Mouse (Mus musculus): ENCODE results near the gene Glo1.
A peak's percentile ranks its signal among the peaks of the same experiment; 100 is the strongest.
"Not testable (repeated sequence)": the region's sequence is repeated elsewhere in the genome, so short reads cannot be mapped to it uniquely, and the experiment has no call there.

Glo1 gene

DNA sequence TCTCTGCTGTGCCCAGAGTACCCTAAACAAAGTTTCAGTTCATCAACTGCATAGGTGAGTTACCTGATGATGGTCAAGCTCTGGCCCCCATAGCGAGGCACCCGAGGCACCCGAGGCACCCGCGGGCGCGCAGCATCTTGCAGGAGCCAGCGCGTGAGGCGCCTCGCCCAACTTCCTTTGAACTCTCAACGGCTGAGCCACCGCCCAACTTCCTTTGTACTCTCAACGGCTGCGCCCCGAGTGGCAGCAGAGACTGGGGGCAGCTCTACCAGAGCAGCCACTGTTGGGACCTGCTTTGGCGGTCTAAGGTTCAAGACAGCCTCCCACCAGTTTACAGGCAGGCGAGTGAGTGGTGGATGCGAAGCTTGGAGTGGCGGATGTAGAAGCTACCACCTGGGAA lies at the start of gene Glo1:
Glo1 (minus strand) TSS at position 153 of the 400 bp plus-strand sequence.
- not testable (repeated sequence) for DNase-seq (ENCODE audit: low spot score in 2 of 2)

DNA sequence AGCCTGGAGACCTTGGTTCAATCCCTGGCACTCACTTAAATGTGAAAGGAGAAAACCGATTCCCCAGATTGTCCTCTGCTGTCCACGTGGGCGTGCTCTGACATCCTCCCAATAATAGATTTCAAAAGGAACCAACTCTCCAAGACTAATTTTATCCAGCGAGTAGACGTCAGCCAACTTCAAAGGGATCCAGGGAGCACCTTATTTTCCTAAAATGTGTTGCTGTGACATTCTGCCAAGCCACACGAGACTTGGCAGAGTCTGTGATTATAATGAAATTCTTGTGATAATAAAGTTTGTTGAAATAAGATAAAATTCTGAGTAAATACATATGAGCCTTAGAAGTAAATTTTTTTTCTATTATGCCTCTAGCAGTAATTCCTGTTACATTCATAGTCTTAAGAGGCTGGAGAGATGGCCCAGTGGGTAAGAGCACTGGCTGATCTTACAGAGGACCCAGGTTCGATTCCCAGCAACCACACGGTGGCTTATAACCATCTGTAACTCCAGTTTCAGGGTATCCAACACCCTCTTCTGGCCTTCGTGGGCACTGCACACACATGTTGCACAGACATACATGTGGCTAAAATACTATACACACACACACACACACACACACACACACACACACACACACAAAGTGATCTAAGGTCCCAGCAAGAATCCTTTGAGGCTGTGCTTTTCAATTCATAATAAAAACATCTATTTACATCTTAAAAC lies 48.5 kb upstream of the Glo1 start:
- DNase-seq (ENCODE audit: low spot score in 2 of 2): no peak

DNA sequence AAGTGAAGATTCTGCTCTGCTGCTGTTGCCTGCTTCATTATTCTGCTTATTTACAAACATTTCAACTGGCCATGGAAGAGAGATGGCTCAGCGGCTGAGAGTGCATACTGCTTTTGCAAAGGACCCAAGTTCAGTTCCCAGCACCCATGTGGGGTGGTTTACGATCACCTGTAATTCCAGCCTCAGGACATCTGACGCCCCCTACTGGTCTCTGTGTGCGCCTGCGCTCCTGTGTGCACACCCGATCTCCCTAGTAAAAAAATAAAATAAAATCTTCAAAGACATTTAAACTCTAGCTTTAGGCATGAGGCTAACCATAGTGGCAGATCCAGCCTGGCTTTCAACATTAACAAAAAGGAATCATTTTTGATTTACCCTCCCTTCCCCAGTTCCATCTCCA lies 46.4 kb upstream of the Glo1 start:
- no peak for DNase-seq (ENCODE audit: low spot score in 2 of 2)

DNA sequence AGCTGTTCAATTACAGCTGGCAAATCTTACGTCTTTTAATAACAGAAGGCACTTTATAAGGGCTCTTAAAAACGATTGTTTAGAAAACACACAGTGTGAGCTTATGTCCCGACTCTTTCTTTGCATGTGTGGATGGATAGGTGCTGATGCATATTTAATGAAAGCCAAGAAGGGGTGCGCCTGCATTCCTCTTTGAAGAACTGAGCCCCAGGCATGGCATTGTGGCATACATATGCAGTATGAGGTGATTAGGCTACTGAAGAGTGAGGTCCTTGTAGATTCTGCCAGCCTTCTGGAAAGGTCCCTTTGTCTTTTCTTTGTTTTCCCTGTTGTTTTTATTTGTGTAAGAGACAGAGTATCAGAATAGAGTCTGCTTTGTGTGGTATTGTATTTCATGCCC lies 45.9 kb upstream of the Glo1 start:
- DNase-seq (ENCODE audit: low spot score in 2 of 2): no peak

DNA sequence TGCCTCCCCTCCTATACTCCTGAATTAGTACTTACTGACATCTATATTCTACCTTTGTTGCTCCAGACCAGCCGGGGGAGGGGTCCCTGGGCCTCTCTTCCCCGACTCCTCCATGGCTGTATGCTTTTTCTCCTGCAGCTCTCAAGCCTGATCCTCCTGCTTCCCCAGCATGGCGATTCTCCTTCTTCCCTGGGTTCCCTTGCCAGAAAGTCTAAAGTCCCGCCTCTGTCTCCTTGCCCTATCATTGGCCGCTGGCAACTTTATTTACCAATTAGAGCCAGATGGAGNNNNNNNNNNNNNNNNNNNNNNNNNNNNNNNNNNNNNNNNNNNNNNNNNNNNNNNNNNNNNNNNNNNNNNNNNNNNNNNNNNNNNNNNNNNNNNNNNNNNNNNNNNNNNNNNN lies 38.2 kb upstream of the Glo1 start:
- no peak for DNase-seq (ENCODE audit: low spot score in 2 of 2)

DNA sequence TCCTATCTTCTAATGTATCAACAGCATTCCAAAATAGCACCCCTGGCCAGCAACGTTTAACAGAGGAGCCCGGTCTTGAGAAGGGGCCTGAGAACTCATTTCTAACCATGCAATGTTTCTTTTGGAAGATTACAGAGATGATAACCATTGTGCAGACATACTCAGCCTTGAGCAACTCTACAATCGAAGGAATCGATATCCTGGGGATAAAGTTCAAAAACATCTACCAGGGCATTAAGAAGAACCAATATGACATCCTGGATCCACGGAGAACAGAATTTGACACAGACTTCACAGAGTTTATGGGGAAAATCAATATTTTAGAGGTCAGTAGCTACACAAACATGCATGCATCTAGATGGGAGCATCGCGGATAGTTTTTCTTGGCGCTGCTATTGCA lies 36.5 kb upstream of the Glo1 start:
- no peak for DNase-seq (ENCODE audit: low spot score in 2 of 2)

DNA sequence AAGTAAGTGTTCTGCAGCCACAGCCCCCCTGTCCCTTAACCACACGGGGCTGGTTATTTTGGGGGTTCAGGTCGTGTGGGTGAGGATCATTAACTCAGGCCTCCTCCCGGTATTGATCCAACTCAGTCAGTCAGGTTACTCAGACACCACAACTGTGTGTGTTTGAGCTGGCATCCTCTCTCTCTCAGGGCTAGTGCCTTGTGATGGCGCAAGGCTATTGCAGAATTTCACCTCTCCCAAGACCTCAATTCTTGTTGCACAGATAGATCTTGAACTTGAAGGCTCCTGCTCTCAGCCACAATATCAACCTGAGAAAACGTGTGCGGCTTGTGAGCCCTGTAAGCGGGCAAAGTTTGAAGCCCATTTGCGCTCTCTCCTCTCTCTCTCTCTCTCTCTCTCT lies 35.5 kb upstream of the Glo1 start:
- no peak for DNase-seq (ENCODE audit: low spot score in 2 of 2)

DNA sequence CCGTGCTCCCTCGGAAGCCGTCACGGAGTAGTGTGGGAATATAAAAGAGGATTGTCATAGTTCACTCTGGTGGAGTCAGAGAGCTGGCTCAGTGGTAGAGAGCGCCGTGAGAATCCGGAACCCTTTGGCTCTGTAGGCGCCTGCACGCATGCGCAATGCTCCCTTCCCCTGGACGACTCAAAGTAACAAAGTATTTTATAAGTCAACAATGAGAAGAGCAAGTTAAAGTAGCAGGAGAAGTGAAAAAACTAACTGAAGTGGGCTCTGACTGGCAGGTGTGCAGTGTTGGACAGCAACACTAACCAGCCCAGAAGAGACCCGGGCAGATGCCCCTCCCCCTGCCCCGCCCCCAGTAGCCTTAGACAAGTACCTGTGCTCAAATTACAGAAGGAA lies 31.5 kb upstream of the Glo1 start:
- peak; percentile 37 to 73 for DNase-seq (ENCODE audit: low spot score in 2 of 2)

DNA sequence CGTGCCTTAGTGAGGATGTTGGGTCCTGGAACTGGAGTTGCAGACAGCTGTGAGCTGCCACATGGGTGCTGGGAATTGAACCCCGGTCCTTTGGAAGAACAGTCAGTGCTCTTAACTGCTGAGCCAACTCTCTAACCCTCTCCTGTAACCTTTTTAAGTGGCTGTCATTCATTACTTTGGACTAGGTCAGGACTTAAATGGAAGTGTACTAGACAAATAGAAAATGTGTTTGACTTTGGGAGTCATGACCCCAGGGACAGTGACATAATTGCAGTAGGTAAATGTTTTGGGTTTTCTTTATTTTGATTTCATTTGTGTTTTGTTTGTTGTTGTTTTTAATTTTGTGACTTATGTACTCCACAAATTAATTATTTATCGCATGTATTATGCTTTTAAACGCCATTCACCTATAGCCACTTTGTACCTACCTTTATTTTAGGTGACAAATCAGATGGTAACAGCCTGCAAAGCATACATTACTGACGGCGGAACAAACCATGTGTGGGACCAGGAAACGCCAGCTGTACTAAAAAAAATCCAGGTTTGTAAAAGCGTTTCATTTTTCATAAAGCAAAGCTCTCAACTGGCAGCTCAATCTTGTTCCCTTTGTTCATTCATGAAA lies 31.0 kb upstream of the Glo1 start:
- no peak for DNase-seq (ENCODE audit: low spot score in 2 of 2)

DNA sequence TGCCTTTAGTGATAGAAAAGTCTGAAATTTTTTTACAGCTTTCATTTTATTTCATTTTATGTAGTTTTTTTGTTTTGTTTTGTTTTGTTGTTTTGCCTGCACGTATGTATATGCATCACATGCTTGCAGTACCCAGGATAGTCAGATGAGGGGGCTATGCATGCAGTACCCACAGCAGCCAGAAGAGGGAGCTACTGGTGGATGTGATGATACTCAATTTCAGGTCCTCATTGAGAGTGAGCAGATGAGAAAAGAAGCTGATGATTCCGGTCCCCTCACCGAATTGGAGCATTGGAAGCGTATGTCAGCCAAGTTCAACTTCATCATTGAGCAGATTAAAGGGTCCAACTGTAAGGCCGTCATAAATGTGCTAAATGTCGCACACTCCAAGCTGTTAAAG lies 26.3 kb upstream of the Glo1 start:
- DNase-seq (ENCODE audit: low spot score in 2 of 2): peak; percentile 17 to 41

DNA sequence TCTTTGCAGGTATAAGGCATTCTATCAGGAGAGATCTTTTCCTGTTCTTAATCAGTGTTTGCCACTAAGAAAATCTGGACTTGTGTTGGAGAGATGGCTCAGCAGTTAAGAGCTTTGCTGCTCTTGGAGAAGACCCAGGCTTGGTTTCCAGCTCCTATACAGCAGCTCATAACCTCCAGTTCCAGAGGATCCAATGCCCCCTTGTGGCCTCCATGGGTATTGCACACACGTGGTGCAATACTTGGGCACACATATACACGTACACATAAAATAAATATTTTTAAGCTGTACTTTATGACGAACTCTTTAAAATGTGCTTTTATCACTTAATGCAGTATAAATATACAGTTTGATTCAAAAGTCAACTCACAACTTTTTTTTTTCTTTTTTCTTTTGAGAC lies 22.1 kb upstream of the Glo1 start:
- peak in 1 of 2 experiments; percentile 38 for DNase-seq (ENCODE audit: low spot score in 2 of 2)

DNA sequence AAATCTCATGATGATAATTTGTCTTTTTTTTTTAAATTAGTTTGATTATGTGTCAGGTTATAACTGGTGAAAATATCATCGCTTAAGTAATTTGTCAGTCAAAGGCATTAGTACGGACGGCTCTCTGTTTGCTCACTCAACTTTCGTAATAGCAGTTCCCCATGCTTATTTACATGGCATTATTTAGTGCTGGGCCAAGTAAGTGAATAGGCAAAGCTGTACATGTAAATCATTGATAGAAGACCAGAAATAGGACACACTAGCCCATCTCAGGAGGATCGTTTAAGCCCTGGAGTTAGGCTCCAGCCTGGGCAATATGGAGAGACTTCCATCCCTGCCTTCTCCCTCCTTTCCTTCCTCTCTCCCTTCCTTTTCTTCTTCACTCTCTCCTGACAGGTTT lies 14.2 kb upstream of the Glo1 start:
- no peak for DNase-seq (ENCODE audit: low spot score in 2 of 2)

DNA sequence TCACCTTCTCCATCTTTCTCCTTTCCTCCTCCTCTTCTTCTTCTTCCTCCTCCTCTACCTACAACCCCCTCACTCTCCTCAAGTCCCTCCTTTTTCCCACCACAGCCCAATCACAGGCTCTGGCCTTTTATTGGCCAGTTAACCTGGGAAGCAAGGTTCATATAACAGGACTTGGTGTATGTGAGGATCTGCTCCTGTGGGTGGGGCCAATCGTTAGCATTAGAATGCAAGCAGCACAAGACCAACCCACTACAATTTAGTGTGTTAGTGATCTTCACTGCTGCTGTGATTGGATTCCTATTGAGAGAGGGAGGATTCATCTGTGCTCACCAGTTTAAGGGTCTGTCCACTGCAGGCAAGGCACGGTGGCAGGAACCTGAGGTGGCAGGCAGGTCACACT lies 12.3 kb upstream of the Glo1 start:
- DNase-seq (ENCODE audit: low spot score in 2 of 2): no peak

DNA sequence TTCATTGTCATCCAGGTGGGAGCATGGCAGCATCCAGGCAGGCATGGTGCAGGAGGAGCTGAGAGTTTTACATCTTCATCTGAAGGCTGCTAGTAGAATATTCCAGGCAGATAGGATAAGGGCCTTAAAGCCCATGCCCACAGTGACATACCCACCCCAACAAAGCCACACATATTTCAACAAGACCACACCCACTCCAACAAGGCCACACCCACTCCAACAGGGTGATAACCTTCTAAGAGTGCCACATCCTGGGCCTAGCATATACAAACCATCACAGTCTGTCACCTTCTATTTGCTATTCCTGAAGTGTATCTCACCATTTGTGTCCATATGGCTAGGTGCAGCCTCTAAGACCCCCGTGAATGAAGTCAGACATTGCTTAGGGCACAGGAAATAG lies 11.0 kb upstream of the Glo1 start:
- no peak for DNase-seq (ENCODE audit: low spot score in 2 of 2)

DNA sequence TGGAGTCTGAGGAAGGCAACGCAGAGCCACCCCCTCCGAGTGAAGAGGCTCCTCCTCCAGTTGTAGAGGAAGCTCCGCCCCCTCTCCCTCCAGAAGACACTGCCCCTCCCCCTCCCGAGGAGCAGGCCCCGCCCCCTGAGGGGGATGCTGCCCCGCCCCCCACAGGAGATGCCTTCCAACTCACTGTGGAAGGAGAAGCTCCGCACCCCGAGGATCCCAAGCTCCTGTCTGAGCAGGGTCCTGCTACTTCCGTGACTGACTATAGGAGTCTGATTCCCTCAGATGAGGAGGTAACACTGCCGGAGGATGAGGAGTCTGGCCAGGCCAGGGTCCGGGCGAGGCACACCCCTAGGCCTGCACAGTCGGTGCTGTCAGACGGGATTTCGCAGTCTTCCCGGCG lies 8.7 kb upstream of the Glo1 start:
- DNase-seq (ENCODE audit: low spot score in 2 of 2): peak in 1 of 2 experiments; percentile 34

DNA sequence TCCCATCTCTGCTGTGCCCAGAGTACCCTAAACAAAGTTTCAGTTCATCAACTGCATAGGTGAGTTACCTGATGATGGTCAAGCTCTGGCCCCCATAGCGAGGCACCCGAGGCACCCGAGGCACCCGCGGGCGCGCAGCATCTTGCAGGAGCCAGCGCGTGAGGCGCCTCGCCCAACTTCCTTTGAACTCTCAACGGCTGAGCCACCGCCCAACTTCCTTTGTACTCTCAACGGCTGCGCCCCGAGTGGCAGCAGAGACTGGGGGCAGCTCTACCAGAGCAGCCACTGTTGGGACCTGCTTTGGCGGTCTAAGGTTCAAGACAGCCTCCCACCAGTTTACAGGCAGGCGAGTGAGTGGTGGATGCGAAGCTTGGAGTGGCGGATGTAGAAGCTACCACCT lies 2.5 kb downstream of the Glo1 start, which contains the start of gene Dnah8:
Dnah8 (plus strand) TSS at position 223 of the 400 bp plus-strand sequence.
- not testable (repeated sequence) for DNase-seq (ENCODE audit: low spot score in 2 of 2)

DNA sequence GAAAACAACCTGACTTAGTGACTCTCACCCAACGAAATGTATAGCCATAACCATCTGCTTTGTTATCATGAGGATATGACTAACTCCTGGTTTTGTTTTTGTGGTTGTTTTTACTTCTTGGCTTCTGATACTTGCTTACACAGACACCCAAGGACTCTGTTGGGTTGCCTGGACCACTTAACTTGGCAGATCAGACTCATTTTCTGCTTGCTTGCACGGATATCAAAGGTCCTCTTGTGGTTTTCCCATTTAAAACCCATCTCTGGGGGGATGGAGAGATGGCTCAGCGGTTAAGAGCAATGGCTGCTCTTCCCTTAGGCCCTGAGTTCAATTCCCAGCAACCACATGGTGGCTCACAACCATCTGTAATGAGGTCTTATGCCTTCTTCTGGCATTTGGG lies 3.5 kb downstream of the Glo1 start:
- no peak for DNase-seq (ENCODE audit: low spot score in 2 of 2)

DNA sequence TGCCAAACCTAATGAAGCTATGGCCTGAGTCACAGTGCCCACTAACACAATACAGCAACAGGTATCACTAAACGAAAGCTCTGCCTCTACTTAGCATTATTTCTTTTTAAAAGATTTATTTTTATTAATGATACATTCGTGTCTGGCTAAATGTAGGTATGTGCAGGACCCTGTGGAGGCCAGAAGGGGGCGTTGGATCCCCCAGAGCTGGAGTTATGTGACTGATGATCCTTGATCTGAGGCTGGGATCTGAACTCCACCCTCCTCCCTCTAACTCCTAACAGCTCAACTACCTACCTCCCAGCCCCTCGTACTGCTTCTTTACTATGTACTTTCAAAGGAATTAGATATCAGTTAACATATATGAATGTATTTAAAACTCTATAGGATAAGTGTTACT lies 5.2 kb downstream of the Glo1 start:
- no peak for DNase-seq (ENCODE audit: low spot score in 2 of 2)

DNA sequence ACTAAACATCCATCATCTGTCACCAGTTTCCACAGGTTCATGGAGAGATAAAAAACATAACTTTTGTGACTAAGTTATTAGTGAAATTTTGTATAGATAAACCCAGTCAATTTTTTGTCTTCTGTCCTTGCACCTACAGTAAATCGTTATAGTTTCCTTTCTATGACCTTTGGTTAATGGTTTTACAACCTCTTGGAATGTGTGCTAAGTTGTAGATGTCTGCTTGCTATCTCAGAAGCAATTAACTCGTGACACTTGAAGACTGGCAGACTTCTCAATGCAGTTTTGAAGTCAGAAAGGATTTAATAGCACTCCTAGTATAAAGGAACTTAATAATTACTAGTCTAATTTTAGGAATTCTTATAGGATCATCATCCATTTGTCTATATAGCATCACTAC lies 6.1 kb downstream of the Glo1 start:
- no peak for DNase-seq (ENCODE audit: low spot score in 2 of 2)

DNA sequence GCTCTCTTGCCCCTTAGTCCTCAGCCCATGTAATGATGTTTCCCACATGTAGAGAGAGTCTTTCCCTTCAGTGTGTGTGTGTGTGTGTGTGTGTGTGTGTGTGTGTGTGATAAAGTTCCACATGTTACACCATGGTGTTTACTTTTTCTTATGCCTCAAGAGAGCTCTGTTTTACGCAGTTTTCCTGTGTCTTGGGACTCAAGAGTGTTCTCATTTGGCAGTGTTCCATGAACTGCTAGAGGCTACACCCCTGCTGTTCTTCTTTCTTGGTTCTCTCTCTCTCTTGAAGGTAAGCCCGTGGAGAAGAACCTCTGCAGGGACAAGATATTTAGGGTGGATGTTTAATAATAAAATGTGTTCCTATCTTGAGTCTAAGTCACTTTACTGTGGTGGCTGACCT lies 7.5 kb downstream of the Glo1 start:
- no peak for DNase-seq (ENCODE audit: low spot score in 2 of 2)

DNA sequence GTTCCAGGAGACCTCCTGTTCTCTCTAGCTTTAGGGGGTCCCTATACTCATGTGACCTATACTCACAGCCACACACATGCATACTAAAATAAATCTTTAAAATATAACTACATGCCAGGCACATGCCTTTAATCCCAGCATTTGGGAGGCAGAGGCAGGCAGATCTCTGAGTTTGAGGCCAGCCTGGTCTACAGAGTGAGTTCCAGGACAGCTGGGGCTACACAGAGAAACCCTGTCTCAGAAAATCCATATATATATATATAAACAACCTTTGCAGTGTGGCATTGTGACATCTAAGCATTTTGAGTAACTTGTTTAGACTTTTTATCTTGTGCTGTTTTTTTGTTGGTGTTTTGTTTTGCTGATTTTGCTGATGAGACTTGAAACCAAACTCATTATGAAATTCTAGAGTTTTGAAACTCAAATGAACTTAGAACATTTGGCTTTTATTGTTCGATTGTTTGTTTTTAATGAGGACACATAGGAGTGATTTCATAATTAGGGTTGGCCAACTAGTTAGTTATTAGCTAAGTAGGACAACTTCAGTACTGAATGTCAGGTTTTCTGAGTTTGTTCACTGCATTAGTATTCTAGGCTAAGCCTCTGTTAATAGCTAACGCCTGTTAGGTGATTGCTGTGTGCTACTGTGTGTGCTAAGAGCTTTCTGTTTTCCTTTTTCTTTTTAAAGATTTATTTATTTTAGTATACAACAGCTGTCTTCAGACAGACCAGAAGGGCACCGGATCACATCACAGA lies 8.4 kb downstream of the Glo1 start:
- DNase-seq (ENCODE audit: low spot score in 2 of 2): no peak

DNA sequence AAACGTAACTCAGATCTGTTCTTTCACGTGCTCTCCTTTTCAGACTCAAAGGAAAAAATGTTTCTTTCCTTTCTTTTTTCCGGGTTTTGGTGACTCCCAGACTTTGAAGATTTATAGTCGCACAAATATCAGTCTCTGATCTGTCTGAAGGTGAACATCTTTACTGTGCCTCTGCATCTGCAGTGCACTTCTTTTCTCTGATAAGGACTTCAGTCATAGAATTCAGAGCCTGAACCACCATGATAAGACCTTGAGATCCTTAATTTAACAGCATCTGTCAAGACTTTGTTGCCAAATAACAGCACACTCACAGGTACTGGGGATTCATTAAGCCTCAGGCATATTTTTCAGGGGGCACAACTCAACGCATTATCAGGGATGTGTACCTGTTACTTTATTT lies 10.5 kb downstream of the Glo1 start:
- no peak for DNase-seq (ENCODE audit: low spot score in 2 of 2)

DNA sequence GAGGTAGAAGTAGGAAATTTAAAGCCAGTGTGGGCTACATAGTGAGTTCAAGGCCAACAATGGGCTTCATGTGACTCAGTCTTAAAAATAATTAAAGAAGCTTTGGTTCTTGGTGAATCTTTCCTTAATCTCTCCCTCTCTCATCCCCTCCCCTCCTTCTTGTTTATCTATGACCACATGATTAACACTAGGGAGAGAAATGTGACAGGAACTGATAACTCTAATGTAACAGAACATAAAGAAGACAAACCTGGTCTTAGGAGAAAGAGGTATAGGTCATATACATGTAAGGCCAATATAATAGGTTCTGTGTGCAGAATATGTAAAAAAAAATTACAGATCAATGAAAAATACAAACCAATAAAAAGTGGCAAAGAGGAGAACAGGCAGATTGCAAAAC lies 13.3 kb downstream of the Glo1 start:
- no peak for DNase-seq (ENCODE audit: low spot score in 2 of 2)

Measured in spleen, postnatal 10 days (tissue).